Mouse (Mus musculus) intestine, postnatal 0 days (tissue): ENCODE data around the gene B430305J03Rik. TPM values are rescaled to one million over a fixed set of nuclear protein-coding genes. Genes with fewer than 3 reads are reported as not detected.

ENCODE experiments used
- ATAC-seq: fragments of 200-750 bp; cut with Nextera tagmentation; 2 replicates; pipeline ENCODE4 v1.8.0; 2017; ENCODE audit warnings: mild to moderate bottlenecking, moderate TSS enrichment, moderate library complexity
- H3K27ac ChIP-seq: fragments of 300-500 bp; sonication (generic); 2 replicates; pipeline ENCODE4 v1.5.1; 2014; ENCODE audit warnings: mild to moderate bottlenecking, low read depth, low read length, moderate library complexity
- H3K27me3 ChIP-seq: fragments of 300-500 bp; sonication (generic); replicated peaks from 2 replicates; pipeline ENCODE4 v1.6.1; 2014; ENCODE audit warnings: low read length, mixed read lengths; ENCODE audit not compliant: control insufficient read depth, insufficient read depth
- H3K36me3 ChIP-seq: fragments of 300-500 bp; sonication (generic); 2 replicates; pipeline ENCODE4 v1.6.1; 2014; ENCODE audit warnings: mild to moderate bottlenecking, moderate library complexity; ENCODE audit not compliant: control insufficient read depth, insufficient read depth
- H3K4me1 ChIP-seq: fragments of 300-500 bp; sonication (generic); replicated peaks from 2 replicates; pipeline ENCODE4 v1.6.1; 2014; ENCODE audit warnings: antibody characterized with exemption, low read length, mixed read lengths; ENCODE audit not compliant: control insufficient read depth, insufficient read depth
- H3K4me2 ChIP-seq: fragments of 300-500 bp; sonication (generic); replicated peaks from 2 replicates; pipeline ENCODE4 v1.6.1; 2014; ENCODE audit warnings: low read depth, mild to moderate bottlenecking, moderate library complexity
- H3K4me3 ChIP-seq: fragments of 300-500 bp; sonication (generic); 2 replicates; pipeline ENCODE4 v1.5.1; 2014; ENCODE audit warnings: low read depth, low read length
- H3K9ac ChIP-seq: fragments of 300-500 bp; sonication (generic); 2 replicates; pipeline ENCODE4 v1.6.1; 2014; ENCODE audit warnings: mild to moderate bottlenecking, low read depth, low read length
- H3K9me3 ChIP-seq: fragments of 300-500 bp; sonication (generic); 2 replicates; pipeline ENCODE4 v1.6.1; 2016; ENCODE audit warnings: mixed run types; ENCODE audit not compliant: control insufficient read depth
- CTCF ChIP-seq: sonication (generic); IDR thresholded peaks from 2 replicates; pipeline ENCODE4 v1.5.1; 2016; ENCODE audit warnings: low read depth, mild to moderate bottlenecking, control low read depth, antibody characterized with exemption, moderate library complexity
- WGBS: fragments of 180-500 bp; shearing (Covaris S2); extraction: QIAGEN DNeasy Blood & Tissue Kit; methylation state at CpG from one replicate; pipeline ENCODE4 v1.1.7; 2014; 5-methylcytosine and 5-hydroxymethylcytosine counted together
- polyA plus RNA-seq: library from polyadenylated mRNA; unstranded; fragments of >200 nt; fragmentation: Nextera tagmentation; extraction: Ambion mirVana; gene quantifications from 2 replicates; pipeline ENCODE4 v1.2.1, GENCODE M21; 2015

The B430305J03Rik gene
- polyA plus RNA-seq, 1 experiment from 2014 or later, result not detected

GRCm38 (mm10) chr3:61340321-61340720, 25.4 kb downstream of the B430305J03Rik start:
- H3K27me3 ChIP-seq, result no peaks in the 10 kb centered on the region
- no peak for ATAC-seq
- H3K9me3 ChIP-seq, result no peaks in the 10 kb centered on the region
- no peak overlapping the region for H3K27ac ChIP-seq
- no peak overlapping the region for H3K4me3 ChIP-seq
- WGBS, result 79% methylated on average over 5 of the region's 5 CpGs
- TF ChIP-seq CTCF, result no peak
- H3K4me2 ChIP-seq, result no peak overlapping the region
- H3K4me1 ChIP-seq, result 0 out of 2 replicates have a peak, but pooled peaks cover 3% of the 10 kb centered on the region
- H3K36me3 ChIP-seq, result no peaks in the 10 kb centered on the region
- no peak overlapping the region for H3K9ac ChIP-seq

- Histone ChIP-seq H3K36me3 (no peaks in the 10 kb centered on the region), H3K27me3 (no peaks in the 10 kb centered on the region), H3K9ac (no peak overlapping the region), H3K4me3 (no peak overlapping the region), H3K27ac (no peak overlapping the region), H3K4me2 (no peak overlapping the region), H3K4me1 (0 out of 2 replicates have a peak, but pooled peaks cover 3% of the 10 kb centered on the region), H3K9me3 (no peaks in the 10 kb centered on the region)
- ATAC-seq, result no peak
- WGBS, result 79% methylated on average over 3 of the region's 3 CpGs
- TF ChIP-seq CTCF, result no peak
These were observed 28.5 kb downstream of the B430305J03Rik start for GRCm38 (mm10) chr3:61337230-61337629.

GRCm38 (mm10) chr3:61336205-61336604, 29.5 kb downstream of the B430305J03Rik start:
- Histone ChIP-seq H3K9me3 (no peaks in the 10 kb centered on the region), H3K4me3 (no peak overlapping the region), H3K4me2 (no peak overlapping the region), H3K27ac (no peak overlapping the region), H3K36me3 (no peaks in the 10 kb centered on the region), H3K4me1 (0 out of 2 replicates have a peak, but pooled peaks cover 3% of the 10 kb centered on the region), H3K27me3 (no peaks in the 10 kb centered on the region), H3K9ac (no peak overlapping the region)
- no peak for TF ChIP-seq CTCF
- peak; percentile 94 for ATAC-seq
- 17% methylated on average over 2 of the region's 2 CpGs for WGBS

GRCm38 (mm10) chr3:61321632-61322031, 44.1 kb downstream of the B430305J03Rik start:
- Histone ChIP-seq H3K4me3 (no peak overlapping the region), H3K9me3 (no peaks in the 10 kb centered on the region), H3K4me2 (no peak overlapping the region), H3K27ac (no peak overlapping the region), H3K36me3 (no peaks in the 10 kb centered on the region), H3K4me1 (no peaks in the 10 kb centered on the region), H3K27me3 (no peaks in the 10 kb centered on the region), H3K9ac (no peak overlapping the region)
- WGBS, result 76% methylated on average over 6 of the region's 6 CpGs
- no peak for TF ChIP-seq CTCF
- ATAC-seq, result no peak

GRCm38 (mm10) chr3:61320031-61320430, 45.7 kb downstream of the B430305J03Rik start:
- WGBS, result 83% methylated on average over 2 of the region's 2 CpGs
- Histone ChIP-seq H3K4me2 (no peak overlapping the region), H3K4me1 (no peaks in the 10 kb centered on the region), H3K9ac (no peak overlapping the region), H3K27ac (no peak overlapping the region), H3K9me3 (no peaks in the 10 kb centered on the region), H3K4me3 (no peak overlapping the region), H3K36me3 (no peaks in the 10 kb centered on the region), H3K27me3 (no peaks in the 10 kb centered on the region)
- TF ChIP-seq CTCF, result no peak
- no peak for ATAC-seq

GRCm38 (mm10) chr3:61315002-61315401, 50.7 kb downstream of the B430305J03Rik start:
- WGBS, result 40% methylated on average over 2 of the region's 2 CpGs
- H3K4me3 ChIP-seq, result no peak overlapping the region
- H3K9ac ChIP-seq, result no peak overlapping the region
- H3K4me2 ChIP-seq, result no peak overlapping the region
- H3K36me3 ChIP-seq, result no peaks in the 10 kb centered on the region
- H3K9me3 ChIP-seq, result no peaks in the 10 kb centered on the region
- ATAC-seq, result peak; percentile 59
- H3K4me1 ChIP-seq, result no peaks in the 10 kb centered on the region
- H3K27me3 ChIP-seq, result no peaks in the 10 kb centered on the region
- H3K27ac ChIP-seq, result no peak overlapping the region
- TF ChIP-seq CTCF, result no peak

Other genes starting within 250 kb of the B430305J03Rik start
- 3.9 and 4.1 TPM in 2 replicates for gene Rap2b, start 4.3 kb downstream of the B430305J03Rik start, polyA plus RNA-seq